Mouse (Mus musculus): ENCODE measurements at regions not wholly inside any gene's neighbourhood (a gene's known extent, or its start where the extent isn't known, plus 50 kb on each side); places are given as distances from the start of the nearest gene placed in this dataset.

DNA sequence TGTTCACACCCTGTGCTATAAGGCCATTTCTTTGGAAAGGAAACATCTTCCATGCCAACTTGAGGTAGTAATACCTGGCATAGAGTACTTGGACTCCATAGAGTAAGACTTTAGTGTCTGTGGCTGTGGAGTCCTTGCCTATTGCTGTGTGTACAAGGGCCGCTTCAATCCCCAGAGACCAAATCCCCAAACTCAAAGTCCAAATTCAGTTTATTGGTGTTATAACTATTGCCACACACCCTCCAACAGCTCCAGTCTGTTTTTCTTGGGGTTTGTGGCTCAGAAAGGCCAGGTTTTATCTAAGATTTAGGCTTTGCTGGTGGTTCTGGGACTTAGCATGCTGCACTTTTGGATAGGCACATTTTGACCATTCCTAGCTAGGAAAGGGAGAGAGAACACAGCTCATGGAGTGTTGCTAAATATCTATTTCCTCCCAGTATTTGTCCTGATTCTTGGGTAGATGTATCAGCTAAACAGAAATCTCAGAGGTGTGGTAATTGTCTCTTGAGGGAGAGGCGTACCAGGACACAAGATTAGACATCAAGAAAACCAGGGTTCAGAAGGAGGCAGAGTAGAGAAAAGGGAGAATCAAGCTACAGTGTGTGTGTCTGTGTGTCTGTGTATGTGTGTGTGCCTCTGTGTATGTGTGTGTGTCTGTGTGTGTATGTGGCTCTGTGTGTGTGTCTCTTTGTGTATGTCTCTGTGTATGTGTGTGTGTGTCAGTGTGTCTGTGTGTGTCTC lies 65.3 kb upstream of the Parp11 start:
- DNase-seq (ENCODE audit: low read depth, low spot score) = no peak

DNA sequence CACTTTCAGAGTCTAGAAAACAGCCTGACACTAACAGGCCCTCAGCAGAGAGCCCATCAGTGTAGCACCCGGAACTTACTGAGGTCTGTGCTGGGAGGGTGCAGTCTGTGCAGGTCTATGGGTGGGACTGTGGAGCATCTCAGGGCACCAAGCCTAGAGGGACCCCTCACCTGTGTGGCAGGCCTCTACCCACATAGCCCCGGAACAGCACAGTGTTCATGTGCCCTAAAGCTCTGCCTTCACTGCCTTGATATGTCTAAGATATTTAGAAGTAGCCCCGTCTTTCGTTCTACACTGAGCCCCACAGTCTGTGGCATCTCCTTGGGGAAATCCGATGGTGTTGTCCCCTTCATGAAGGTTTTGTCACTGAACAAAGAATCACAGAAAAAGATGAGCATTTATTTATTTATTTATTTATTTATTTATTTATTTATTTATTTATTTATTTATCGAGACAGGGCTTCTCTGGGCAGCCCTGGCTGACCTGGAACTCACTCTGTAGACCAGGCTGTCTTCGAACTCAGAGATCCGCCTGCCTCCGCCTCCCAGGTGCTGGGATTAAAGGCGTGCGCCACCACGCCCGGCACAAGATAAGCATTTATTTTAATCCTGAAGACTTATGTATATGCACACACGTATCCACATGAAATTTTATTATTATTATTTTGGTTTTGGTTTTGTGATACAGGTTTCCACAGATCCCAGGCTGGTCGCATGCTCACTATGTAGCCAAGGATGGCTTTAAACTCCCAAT lies 55.2 kb upstream of the Parp11 start:
- no peak for DNase-seq (ENCODE audit: low read depth, low spot score)

- no peak for DNase-seq (ENCODE audit: low read depth, low spot score)
These were observed 54.4 kb upstream of the Parp11 start for GRCm38 (mm10) chr6:127392012-127392798.

- DNase-seq (ENCODE audit: low read depth, low spot score) = no peak
These were observed 53.9 kb upstream of the Parp11 start for GRCm38 (mm10) chr6:127392799-127393172.

DNA sequence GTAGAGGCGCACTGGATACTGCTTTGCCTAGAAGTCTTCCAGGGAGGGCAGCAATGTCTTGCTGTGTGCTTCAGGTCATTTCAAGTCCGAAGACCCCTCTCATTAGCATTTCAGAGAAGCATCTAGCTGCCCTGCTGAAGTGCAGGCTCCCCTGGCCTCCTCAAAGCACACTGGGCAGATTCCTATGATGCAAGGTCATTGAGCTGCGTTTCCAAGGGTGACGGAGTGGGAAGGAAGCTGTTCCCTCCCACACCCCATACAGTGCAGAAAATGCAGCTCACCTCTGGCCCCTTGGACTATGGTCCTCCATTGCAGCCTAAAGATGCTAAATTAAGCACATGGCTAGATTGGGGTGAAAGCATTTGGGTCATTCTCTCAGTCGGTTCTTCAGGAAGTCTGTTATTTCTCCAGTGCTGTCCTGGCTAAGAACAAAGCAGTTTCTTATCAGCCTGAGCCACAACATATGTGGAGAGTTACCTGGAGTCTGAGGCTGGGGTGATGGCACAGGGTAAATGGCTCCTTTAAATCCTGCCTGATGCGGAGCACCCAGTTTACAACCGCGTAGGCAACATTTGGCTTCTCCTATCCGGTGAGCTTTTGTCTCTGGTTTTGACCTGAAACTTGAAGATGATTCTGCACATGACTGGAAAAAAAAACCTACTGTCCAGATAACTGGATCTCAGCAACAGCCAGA lies 52.6 kb upstream of the Parp11 start:
- no peak for DNase-seq (ENCODE audit: low read depth, low spot score)

Data from telencephalon, adult 2 months (tissue).